Mouse (Mus musculus): Measurements from ENCODE around the gene Sars.

Gene Sars

DNA sequence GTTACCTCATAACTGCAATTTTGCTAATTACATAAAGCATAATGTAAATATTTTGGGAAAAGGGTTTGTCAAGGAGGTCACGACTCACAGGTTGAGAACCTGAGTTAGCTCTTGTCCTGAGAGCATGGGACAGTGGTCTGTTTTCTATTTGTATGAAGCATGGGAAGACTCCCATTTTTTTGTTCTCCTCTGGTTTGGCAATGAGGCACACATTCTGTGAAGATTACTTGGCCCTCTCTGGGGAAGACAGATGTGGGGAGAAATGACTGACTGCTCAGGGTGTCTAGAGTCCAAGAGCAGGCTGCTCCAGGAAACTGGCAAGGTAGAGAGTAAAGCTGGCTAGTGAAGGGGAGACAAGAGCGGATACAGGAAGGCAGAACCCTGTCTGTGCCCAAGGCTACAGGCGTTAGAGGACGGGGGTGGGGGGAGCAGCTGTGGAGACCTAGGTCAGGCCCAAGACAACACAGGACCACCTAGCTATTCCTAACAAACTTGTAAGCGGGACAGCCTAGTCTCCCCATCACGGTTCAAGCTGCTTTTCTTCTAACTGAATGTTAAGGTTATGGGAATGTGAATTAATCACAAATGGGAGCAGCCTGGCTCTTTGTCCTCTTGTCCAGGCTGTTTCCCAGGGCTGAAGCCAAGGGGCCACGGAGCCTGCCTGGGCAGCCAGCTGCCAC, 19.9 kb downstream of the Sars start:
- CTCF ChIA-PET = no interaction called here

DNA sequence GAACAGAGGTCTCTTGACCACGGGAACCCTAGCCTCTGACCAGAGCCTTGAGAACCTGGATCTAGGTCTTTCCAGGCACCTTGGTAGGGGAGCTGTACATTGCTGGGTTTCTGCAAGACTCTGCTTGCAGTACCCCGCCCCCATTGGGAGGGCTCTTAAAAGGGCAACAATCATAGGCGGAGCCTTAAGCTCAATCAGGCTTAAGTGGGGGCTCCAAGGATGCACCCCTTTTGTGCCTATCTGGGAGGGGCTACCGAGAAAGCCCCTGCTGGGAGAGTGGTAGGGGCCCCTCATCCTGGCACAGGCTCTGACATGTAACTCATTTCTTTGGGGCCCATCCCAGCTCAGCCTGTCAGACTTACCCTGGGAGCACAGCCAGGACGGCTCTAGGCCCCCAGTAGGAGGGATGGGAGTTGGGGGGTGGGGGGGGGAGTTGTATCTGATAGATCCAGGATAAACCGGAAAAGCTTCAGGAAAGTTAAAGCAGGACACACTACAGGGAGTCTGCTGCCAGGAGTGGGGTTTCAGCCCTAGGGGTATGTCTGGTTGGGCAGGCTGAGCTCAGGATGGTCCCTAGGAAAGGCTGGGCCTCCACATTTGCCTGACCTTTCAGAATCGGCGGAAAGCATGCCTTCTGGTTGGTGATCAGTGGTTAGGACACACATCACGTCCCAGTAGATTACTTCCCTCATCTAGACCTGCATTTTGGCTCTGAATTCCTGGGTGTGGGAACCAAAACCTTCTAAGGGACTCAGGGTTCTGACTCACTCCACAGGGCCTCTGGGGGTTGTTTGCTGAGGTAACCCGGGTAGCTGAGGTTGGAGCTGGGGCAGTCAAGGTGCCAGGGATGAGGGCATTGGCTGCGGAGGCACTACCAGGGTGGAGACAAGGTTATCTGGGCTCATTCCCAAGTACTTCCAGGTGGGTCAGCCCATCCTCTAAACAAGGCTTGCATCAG, 20.9 kb downstream of the Sars start:
- CTCF ChIA-PET = no interaction called here

DNA sequence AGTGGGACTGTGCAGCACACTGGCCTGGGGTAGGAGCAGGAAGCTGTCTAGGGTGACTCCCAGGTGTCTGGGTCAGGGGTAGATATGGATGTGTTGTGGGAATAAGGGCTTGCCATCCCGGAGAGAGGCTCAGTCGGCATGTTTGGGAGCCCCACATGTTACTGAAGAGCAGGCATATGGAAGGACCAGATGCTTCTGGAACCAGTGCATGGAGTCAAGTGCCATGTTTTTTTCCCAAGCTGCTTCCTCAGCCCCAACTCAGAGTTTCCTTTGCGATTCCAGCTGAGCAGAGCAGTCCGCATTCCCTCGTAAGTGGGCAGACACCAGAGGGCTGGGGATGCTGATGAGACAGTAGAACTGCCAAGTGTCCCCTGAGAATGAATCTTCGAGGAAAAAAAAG, 22.0 kb downstream of the Sars start:
- CTCF ChIA-PET = interaction anchor here (0.5 kb wide), 1 partner anchor 66 kb away, joined by 5 read pairs; no protein-coding TSS in a partner anchor

DNA sequence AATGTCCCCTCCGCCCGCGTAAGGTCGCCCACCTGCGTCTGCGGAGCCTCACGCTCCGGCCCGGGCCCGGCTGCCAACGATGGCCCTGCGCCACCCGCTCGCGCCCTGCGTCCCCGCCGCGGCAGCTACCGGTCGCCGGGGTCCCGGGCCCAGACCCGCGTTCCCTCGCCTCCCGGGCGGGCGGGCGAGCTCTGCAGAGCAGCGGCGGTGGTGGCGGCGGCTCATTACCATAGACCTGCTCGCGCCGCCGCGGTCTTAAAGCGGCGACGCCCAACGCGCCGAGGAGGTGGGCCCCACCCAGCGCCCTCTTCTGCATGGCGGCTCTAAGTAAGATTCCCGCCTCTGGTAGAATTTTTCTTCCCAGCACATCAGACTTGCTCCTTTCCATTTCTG, 29.2 kb downstream of the Sars start:
- CTCF ChIA-PET = interaction anchor here (0.9 kb wide), 1 partner anchor 595 kb away, joined by 3 read pairs; no protein-coding TSS in a partner anchor

DNA sequence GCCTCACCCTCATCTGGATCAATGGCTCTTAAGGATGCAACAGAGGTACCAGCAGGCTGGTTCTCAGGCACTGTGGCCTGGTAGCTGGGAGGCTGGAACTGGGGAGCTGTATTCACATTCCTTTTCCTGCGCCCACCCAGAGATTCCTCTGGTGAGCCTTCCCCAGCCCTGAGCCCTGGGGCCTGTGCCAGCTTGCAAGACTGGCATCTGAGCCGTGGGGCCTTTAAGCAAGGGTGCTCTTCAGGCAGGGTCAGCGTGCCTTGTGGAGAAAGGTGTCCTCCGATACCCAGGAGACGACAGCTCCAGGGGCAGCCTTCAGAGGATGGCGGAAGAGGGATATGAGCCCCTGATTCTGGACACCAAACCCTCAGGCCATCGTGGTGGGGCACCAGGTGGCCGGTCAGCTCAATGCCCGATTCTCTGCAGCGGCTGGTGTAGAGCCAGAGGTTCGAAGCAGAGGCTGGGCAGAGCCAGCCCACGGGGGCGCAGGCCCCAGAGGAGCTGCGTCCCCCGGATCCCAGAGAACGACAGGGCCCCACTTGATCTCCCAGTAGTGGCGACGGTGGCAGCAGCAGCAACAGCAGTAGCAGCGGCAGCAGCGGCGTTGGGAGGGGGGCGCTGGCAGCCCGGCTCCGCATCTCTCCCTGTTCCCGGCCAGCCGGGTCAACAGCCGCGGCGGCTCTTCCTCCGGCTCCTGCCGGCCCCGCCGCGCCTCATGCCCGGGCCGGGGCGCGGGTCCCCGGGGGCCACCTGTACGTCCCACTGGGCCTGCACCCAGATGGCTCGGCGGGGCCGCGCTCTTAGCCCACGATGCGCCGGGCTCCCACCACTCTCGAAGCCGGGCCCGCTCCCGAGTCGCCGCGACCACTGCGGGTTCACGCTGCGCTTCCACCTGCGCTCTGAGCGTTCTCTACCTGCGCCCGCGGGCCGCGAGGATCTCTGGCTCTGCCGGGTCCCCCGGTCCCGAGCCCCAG, 29.9 kb downstream of the Sars start, which contains the start of gene Celsr2:
Celsr2 (minus strand) TSS at position 696 of the 974 bp plus-strand sequence.
- CTCF ChIA-PET = interaction anchor here (0.6 to 1.0 kb wide), 3 partner anchors 13 to 594 kb away, joined by 3 to 4 read pairs (median 3); no protein-coding TSS in a partner anchor

DNA sequence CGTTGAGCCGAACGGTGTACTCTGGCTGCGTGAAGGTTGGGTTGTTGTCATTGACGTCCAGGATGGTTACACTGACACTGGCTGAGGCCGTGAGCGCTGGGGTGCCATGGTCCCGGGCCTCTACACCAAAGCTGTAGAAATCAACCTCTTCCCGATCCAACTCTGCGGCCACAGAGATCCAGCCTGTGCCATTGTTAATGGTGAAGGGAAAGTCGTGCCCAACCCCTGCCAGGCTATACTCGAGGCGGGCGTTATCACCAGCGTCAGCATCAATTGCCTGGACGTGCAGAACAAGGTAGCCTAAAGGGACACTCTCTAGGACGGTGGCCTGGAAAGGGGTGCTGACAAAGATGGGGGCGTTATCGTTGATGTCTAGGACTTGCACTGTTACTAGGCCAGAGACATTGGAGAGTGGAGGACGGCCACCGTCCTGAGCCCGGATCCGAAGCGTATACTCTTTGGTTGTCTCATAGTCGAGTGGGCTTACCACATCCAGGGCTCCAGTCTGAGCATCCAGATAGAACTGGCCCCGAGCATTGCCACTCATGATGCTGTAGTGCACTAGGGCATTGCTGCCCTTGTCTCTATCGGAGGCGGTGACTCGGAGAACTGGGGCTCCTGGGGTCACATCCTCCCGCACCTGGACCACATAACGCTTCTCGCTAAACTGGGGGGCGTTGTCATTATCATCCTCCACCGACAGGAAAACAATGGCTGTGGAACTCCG, 31.2 kb downstream of the Sars start:
- CTCF ChIA-PET = no interaction called here

DNA sequence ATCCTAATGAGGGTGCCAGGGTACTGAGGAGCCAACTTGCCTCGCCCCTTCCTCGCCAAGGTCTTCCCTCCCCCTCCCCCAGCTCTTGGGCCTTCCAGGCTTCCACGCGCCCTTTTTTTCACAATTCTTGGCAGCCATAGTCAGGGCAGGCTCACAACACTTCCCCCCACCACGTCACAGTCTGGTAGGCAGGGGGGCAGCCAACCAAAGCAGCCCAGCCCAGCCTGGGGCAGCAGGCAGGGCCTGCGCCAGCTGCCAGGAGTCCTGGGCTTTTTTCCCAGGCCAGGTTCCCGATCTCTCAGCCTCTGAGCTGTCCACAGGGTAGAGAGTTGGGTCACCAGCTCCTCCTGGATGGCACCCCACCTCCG, 33.3 kb downstream of the Sars start:
- CTCF ChIA-PET = no interaction called here

DNA sequence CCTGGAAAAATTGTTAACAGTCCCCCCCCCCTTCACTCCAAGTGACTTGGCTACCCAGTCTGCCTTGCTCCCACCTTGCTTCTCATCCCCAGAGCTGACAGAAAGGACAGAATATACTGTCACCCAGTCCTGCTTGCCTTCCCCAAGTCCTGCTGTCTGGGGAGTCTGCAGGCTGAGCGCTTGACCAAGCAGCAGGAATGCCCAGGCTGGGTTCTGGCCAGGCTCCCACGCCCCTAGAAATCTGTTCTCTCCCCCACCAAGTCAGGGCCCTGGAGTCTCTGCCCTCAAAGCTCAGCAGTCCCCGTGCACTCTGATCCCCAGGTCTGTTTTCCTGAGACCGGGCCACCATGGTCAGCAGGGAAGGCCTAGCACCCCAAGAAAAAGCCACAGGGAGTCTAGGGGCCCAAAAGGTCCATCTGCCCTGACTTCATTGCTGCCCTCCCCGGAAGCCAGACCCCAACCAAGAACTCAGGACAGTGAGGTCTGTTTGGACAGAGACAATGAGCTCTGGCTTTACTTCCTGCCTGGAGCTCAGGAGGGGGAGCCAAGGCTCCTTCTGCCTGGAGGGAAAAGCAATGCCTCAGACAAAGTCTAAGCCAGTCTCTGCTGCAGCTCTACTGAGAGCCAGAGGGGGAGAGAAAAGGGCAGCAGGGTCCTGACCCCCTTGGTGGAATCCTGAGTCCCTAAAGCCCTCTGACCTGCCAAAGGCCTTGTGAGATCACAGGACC, 33.8 kb downstream of the Sars start:
- CTCF ChIA-PET = no interaction called here

DNA sequence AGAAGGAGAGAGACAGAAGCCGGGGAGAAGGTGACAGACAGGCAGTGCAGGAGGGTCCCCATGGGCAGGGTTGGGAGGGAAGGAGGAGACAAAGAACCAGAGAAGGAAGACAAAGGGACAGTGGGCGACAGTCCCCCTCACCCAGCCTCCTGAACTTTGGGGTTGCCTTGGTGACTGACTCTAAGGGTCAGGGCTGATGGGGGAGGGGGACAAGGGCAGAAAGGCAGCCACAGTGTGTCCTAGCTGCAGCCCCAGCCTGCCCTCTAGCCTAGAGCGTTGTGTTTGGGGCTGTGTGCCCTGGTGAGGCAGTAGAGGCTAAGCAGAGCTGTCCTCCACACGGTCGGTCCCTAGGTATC, 34.7 kb downstream of the Sars start:
- CTCF ChIA-PET = no interaction called here

DNA sequence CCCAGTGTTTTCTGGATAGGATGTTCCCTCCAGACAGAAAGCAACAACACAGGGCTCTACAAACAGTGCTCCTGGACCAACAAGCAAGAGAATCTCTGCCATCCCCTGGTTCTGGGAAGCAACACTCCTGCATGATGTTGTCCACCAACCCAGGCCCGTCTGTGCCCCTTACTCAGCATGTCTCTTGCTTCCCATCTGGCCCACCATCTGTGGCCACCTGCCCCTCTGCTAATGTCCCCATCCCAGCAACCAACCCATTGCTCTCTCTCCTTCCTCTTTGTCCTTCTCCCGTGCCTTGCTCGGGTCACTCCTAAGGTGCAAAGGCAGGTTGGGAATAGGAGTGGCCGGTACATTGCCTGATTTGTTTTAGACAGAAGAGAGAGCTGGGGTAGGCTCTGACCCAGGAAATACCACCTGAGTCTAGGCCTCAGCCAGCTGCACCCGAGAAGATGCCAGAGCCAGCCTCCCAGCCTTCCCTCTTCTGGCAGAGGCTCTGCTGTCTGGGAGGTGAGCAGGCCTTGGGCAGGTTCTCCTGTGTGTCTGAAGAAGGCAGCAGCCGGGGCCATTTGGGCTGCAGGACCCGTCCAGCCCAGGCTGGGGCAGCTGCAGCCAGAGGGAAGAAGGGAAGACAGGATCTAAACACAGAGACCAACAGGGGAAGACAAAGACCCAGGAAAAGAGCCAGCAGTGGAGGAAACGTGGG, 35.2 kb downstream of the Sars start:
- CTCF ChIA-PET = no interaction called here

DNA sequence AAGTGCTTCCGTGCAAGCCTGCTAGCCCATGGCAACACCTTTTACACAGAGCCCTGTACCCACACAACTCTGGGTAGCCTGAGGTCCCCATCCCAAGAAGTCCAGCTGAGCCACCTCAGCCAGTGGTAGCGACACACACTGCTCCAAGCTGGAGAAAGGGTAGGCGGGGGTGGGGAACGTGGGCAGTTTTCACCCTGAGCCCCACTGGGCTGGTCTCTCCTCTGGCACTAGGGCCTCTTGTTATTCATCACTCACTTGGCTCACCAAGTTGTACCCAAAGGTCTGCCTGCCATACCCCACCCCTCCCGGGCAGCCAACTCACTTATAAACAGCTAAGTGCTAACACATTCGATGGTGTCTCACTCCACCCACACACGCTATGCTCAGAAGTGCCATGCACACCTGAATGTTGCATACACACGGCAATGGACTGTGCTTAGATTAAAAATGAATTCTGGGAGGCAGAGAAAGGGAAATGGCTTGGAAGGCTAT, 36.4 kb downstream of the Sars start:
- CTCF ChIA-PET = interaction anchor here (0.7 kb wide), 1 partner anchor 37 kb away, joined by 5 read pairs; no protein-coding TSS in a partner anchor

DNA sequence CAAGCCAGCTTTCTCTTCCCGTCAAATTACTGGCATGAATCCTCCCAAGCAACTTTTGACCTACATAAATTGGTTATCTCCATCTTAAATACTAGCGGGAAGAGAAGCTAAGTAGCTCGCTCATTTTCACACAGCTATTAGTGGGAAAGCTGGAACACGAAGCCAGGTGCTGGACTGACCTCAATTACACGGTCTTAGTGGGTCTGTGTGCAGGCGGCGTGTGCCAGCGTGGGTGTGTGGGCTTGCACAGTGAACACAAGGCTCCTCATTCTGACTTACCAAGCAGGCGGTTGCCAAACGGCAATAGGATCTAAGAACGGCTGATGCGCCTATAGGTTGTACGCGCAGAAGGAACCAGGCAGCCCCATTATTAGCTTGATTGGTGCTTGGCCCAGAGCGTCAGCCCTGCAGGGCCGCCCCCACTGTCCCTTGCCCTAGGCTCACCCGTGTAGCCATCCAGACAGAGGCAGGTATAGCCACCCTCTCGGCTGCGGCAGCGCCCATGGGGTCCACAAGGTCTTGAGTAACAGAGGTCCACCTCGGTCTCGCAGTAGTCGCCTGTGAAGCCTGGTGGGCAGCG, 38.6 kb downstream of the Sars start:
- CTCF ChIA-PET = no interaction called here

DNA sequence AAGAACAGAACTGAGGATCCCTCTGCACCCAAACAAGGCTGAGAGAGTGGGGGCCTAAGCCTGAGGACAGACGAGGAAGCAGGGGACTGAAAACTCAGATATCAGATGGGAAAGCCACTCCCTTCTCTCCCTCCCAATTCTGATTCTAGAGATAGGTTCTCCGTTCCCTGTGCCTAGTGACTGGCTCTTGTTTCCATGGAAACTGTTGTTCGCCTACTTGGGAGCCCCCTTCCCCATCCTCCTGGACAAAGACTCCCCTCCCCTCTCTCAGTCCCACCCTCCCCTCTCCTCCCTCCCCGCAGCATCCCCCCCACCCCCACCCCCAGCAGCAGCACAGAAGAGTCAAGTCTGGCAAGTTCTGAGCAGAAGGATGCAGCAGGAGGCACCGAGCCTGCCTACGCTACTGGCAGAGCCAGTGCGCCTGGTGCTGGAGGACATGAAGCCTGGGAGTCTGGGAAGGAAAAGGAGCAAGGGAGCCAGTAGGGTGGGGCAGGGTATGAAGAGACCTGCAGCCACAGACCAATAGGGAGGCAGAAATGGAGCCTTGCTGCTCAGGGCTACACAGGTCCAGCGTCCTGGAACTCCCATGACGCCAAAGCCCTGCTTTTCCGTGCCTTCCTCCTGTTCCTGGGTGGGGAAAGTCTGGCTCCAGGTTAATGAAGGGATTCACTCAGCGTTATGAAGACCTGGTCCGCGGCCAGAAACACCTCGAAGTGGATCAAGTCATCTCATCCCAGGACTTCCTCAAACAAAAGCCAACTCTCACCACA, 39.3 kb downstream of the Sars start:
- CTCF ChIA-PET = no interaction called here

DNA sequence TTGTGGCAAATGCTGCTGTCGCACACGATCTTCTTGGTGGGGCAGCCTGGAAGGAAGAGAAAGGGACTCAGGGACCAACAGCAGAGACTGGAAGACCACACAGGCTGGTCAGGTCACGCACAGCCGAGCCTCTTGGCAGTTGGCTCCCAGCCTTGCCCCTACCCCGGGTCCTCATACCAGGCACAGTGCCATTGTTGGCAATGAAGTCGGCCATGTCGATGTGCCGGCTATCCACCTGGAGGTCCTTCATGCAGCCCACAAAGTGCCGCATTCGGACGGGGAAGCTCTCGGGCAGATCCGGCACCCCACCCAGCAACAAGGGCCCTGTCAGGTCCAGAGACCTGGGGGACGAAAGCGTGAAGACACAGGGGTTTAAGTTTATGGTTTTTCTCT, 42.5 kb downstream of the Sars start:
- CTCF ChIA-PET = interaction anchor here (0.8 to 1.3 kb wide), 2 partner anchors 13 to 88 kb away, joined by 3 read pairs; partner anchors contain the start of gene Celsr2

DNA sequence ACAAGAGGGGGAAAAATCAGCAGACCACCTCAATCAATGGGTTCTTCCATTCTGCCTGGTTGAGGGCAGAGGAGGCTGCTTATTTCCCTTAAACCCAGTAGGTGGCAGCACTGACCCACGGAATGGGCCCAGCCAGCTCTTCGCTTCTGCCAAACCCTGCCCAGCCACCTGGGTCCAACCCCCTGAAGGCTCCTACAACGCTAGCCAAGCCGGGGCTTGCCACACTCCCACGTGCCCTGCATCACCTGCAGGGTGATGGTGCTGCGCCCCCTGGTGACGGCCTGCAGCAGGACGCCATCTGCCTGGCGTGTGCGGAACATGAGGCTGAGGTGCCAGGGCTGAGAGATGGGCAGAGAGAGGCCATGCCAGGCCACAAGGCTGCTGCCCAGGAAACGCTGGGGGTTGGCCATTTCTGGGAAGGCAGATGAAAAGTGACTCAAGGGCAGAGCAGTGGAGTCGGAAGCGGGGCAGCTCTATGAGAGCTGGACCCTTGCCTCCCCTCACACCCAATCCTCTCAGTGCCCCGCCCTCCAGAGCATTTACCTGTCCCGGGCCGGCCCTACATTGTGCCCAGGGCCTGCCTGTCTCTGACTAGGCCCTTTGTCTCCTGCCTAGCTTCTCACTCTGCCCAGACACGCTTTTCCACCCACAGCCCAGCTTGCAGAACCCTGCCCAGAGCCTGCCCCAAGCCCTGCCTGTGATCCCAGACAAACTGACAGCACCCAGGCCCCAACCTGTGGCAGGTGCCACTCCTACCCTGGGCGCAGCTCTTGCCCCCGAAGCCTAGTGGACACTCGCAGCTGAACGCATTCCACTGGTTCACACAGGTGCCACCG, 43.1 kb downstream of the Sars start:
- CTCF ChIA-PET = interaction anchor here (0.7 to 1.3 kb wide), 4 partner anchors 13 to 226 kb away, joined by 3 read pairs; partner anchors contain the start of gene Celsr2

DNA sequence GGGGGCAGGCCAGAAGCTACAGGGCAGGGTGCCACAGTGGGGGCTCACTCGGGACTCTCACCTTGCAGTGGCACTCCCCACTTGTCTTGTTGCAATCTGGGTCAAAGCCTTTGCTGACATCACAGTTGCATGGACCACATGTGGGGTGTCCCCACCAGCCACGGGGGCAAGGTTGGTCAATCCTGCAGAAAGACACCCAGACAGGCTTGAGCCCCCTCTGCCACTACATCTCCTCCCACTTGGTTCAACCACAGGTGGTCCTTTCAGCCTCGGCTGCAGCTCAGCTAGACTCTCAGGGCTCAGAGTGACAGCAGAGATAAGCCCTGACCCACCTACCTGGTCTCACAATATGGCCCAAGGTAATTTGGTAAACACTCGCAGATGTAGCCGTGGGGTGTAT, 44.6 kb downstream of the Sars start:
- CTCF ChIA-PET = no interaction called here

DNA sequence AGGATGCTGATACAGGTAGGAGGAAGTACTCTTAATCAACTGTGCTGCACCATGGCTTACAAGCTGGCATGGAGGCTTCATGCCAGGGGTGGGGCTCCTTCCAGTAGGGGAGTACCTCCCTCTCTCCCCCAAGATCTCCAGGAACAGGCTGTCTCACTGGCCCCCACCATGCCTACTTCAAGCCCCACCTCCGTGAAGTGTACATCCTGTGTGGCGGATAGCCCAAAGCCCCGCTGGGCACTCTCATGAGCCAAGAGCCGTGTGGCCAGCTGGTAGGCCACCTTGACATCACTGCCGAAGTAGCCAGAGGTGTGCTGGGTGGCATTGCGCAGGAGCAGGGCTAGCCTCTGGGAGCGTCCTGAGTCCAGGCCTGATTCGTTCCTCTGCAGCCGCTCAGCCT, 46.7 kb downstream of the Sars start:
- CTCF ChIA-PET = no interaction called here
